Mouse (Mus musculus) urinary bladder, postnatal 10 days (tissue): ENCODE measurements around the gene Gm9833.
"Not testable (repeated sequence)": the region's sequence is repeated elsewhere in the genome, so short reads cannot be mapped to it uniquely, and the experiment has no call there.

ENCODE experiments used
- DNase-seq: peaks from one replicate; pipeline ENCODE4 v3.0.0; 2022; ENCODE audit warnings: low spot score

Gene Gm9833

GRCm38 (mm10) chr3:10087994-10088393, at the start of gene Gm9833:
Gene Gm9833, plus strand, starts transcription at chr3:10088110.
- not testable (repeated sequence) for DNase-seq

DNA sequence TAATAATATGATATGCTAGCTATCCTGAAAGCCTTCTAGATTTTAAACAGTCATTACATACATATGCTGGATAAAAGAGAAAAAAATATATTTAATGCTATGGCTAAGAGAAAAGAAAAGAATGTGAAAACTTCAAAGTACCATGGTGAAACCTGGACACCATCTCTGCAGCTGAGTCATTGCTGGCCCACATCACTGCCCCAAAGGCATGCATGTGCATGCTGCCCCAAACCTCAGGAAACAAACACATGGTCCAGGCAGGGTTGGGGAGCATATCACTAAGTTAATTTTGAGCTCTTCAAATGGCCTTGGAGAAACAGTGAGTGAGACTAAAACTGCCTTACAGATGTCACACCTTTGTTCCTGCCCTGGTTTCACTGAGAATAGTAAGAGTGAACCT, 17.8 kb upstream of the Gm9833 start:
- no peak for DNase-seq

- DNase-seq = no peak
Observed at GRCm38 (mm10) chr3:10075826-10076225, 12.1 kb upstream of the Gm9833 start.

DNA sequence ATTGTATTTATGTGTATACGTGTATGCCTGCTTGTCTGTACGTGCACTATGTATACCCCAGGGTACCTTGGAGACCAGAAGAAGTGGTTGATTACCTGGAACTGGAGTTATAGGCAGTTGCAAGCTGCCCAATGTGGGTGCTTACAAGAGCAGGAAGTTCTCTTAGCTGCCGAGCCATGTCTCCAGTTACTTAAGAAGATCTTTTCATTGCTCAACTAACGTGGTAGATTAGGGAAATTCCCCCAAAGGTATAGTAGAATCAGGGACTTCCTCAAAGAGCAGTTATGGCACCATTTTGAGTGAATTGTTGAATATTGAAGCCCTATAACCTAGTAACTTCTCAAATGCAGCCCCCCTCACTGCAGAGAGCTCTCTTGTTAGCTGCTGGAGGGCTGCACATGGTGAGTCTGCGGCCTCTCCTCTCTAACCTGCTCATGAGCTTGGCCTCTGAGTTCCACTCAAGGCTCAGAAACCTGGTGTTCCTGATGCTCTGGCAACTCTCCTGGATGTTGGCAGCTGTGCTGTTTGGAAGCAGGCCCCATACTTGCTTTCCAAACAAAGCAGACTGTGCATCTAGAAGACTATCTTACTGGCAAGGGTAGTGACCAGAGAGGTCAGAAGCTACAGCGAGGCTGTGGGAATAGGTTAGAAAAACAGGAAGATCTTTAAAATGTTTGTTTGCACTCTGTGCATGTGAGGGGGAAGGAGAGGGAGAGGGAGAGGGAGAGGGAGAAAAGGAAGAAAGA, 10.6 kb upstream of the Gm9833 start:
- DNase-seq = no peak

GRCm38 (mm10) chr3:10078113-10078512, 9.8 kb upstream of the Gm9833 start:
- DNase-seq = no peak

DNA sequence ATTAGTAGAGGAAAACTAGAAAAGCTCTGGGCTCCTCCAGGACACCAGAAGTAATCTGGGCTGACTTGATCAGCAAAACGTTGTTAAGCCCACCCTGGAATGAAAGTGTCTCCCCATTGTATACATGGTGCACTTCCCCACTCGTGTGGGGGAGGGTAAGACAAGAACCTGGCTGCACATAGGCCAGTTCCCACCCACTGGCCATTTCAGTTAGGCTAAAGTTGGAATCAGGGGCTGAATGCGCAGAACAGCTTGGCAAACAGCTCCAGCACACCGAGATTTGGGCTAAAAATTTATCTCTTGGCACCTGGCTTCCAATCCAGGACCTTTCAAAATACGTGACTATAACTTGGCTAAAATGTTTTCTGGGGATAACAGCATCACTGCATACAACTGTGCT, 6.6 kb upstream of the Gm9833 start:
- DNase-seq = no peak

GRCm38 (mm10) chr3:10081911-10082541, 5.9 kb upstream of the Gm9833 start:
- DNase-seq = no peak

GRCm38 (mm10) chr3:10082545-10083062, 5.3 kb upstream of the Gm9833 start:
- no peak for DNase-seq

DNA sequence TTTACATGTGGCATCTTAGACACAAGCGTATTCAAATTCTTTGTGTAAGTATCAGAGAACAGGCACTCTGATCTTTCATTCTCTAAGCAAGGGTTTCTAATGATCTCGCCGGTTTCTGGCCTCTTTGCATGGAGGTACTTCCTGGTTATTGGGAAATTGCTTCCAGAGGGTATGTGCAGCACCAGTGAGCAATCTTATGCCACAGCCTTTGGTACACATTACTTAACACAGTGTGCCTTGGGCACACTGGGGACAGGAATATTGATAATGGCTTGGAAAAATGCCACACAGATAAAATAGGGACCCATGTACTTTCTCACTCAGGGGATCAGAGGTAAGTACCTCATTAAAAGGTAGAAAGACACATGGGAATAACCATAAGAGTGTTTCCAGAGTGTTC, 3.8 kb upstream of the Gm9833 start:
- DNase-seq = no peak

DNA sequence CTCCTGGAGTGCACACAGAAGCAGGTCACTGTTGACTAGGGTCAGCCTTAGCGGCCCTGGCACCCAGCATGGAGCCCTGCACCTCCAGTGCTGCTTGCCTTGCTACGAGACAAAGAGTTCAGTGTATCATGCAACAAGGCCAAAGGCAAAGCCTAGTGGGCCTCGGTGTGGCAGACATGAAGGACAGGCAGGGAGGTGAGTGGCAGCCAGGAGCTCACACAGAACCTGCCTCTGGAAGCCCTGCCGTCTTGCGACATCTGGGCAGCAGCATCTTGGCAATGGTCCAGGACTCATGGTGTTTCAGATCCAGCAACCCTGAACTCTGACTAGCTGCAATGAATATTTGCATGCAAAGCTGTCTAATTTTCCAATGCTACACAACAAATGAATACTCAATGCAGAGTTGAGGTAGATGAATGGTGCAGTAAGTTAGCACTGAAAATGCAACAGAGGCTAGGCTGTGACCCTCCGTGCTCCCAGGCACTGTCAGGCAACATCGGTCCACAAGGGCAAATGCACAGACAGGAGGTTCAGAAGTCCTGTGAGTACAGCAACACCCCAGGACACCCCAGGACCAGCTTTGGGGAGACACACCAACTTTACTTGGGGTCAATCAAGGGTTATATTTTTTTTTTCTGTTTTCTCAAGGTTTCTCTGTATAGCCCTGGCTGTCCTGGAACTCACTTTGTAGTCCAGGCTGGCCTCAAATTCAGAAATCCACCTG, 2.4 kb upstream of the Gm9833 start:
- no peak for DNase-seq

DNA sequence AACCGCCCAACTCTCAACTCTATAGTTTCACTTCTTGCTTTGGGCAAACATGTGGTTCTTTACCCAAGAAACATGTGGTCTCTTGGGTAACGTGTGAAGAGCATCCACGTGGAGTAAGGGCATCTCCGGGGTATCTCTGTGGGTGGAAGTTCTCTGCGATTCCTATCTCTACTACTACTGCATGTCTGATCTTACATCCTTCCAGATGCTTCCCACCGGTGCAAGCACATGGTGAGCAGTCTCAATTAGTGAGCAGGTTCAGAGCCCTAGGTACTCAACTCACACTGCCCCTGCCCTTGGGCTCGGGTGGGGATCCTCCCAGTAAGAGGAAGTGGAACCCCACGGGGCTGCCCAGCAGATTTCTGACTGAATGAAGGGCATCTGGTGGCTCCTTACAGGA, 399 bp upstream of the Gm9833 start:
- DNase-seq = no peak

- no peak for DNase-seq
Observed at GRCm38 (mm10) chr3:10091616-10092140, 3.8 kb downstream of the Gm9833 start.

GRCm38 (mm10) chr3:10092499-10092898, 4.6 kb downstream of the Gm9833 start:
- no peak for DNase-seq

DNA sequence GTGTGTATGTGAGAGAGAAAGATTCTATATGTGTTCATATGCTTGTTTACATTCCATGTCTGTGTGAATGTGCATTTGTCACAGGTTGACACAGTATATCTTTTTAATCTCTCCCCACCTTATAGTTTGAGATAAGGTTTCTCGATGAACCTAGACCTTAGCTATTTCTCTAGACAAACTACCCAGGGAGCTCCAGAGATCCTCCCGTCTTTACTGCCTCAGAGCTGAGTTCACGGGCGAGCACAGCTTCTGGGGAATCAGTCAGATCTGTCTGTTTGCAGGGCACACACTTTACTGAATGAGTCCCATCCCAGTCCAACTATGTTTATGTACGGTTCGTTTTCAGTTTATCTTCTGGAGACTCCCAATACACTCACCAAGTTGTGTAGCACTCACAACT, 5.0 kb downstream of the Gm9833 start:
- DNase-seq = no peak

DNA sequence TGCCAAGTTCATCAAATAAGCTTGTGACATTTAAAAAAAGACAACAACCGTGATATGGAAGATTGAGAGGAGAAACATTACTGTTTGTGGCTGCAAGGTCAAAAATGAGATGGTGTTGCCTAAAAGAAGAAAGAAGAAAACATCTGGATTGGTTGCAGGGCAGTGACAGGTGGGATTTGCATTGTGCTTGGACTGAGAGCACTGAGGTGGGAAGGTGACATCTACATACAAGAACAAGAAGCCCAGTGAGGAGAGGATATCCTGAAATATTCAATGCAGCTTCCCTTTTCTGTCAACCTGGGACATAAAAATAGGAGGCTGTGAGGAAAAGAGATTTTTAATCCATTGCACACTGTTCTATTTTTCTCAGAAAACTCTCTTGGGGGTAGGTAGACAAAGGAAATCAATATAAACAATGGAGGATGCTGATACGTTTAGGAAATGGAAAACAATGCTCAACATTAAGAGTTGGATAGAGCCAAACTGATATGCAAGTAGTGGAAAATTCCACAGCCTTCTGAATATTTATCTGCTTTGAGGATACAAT, 7.2 kb downstream of the Gm9833 start:
- DNase-seq = no peak

GRCm38 (mm10) chr3:10099756-10100155, 11.8 kb downstream of the Gm9833 start:
- no peak for DNase-seq

DNA sequence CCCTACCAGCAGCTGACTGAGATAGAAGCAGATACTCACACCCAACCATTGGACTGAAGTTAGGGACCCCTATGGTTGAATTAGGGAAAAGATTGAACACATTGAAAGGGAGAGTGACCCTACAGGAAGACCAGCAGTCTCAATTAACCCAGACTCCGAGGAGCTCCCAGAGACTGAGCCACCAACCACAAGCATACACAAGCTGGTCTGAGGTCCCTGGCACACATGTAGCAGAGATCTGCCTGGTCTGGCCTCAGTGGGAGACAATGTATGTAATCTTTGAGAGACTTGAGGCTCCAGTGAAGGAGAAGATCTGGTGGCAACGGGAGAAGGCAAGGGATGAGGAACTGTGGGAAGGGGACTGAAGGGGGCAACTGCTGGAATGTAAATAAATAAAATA, 23.7 kb downstream of the Gm9833 start:
- DNase-seq = no peak

GRCm38 (mm10) chr3:10112196-10112595, 24.3 kb downstream of the Gm9833 start:
- DNase-seq = no peak

GRCm38 (mm10) chr3:10112660-10113059, 24.8 kb downstream of the Gm9833 start:
- no peak for DNase-seq

- no peak for DNase-seq
Observed at GRCm38 (mm10) chr3:10116531-10116930, 28.6 kb downstream of the Gm9833 start.

- no peak for DNase-seq
Observed at GRCm38 (mm10) chr3:10121232-10121631, 33.3 kb downstream of the Gm9833 start.

DNA sequence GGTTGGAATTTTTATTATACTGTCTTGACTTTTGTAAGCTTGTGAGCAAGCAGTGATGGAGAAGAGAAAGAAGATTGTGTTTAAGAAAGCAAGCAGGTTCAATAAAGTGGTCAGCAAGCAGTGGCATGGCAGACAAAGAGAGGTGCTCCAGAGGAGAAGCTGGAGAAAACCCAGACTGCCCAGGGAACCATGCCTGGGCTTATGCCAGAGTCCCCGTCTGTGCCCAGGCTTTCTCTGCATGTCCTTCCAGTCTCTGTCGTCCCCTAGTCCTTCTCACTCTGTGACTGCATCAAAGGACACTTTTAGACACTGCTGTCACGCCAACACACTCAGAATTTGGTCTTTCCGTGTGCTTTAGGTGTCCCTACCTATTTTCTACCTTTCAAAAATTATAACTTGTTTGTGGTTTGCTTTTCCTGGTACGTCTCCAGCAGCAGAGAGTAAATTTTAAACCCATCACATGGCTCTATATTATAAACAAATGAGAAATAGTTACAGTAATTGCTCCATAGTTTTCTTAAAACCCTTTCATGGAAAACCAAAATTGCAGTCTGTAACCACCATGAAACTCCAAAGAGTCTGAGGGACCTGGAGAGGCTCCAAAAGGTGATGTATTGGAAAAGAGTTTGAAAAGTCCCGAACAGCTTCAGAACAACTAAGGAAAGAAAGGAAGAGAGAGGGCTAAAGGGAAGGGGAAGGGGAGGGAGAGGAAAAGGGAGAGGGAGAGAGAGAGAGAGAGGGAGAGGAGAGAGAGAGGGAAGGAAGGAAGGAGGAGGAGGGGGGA, 34.2 kb downstream of the Gm9833 start:
- DNase-seq = no peak
